Mouse (Mus musculus) E14TG2a.4 (cell line): ENCODE results near the gene Cdc42se1.

Experiments
- CTCF ChIP-seq: conservative IDR thresholded peaks from 2 replicates; pipeline ENCODE4 v1.5.1; 2014; ENCODE audit warnings: low read length
- POU5F1 ChIP-seq: IDR thresholded peaks from 2 replicates; pipeline ENCODE4 v1.6.1; 2014; ENCODE audit warnings: low read length, borderline replicate concordance

- TF ChIP-seq CTCF = no peak
- TF ChIP-seq POU5F1 = no peak
Measured at GRCm38 (mm10) chr3:95235386-95236301, 7.1 kb downstream of the Cdc42se1 start.
